Mouse (Mus musculus) hindbrain, embryonic 11.5 days (tissue): Measurements from ENCODE around the gene Hoxa4. TPM values are rescaled to one million over a fixed set of nuclear protein-coding genes. Genes with fewer than 3 reads are reported as not detected.

Experiments used
- ATAC-seq: fragments of 200-750 bp; cut with Nextera tagmentation; 2 replicates; pipeline ENCODE4 v1.8.0; 2017; ENCODE audit warnings: mild to moderate bottlenecking, moderate TSS enrichment, moderate library complexity; ENCODE audit not compliant: low FRiP score
- DNase-seq: peaks from one replicate; pipeline ENCODE4 v3.0.0-alpha.2; 2015; ENCODE audit warnings: low spot score
- H3K27ac ChIP-seq: fragments of 300-500 bp; sonication (generic); 2 replicates; pipeline ENCODE4 v1.5.1; 2014; ENCODE audit warnings: mild to moderate bottlenecking, low read depth, low read length
- H3K27me3 ChIP-seq: fragments of 300-500 bp; sonication (generic); 2 replicates; pipeline ENCODE4 v1.6.1; 2014; ENCODE audit warnings: mild to moderate bottlenecking, low read length, moderate library complexity, mixed read lengths; ENCODE audit not compliant: control insufficient read depth, insufficient read depth
- H3K36me3 ChIP-seq: fragments of 300-500 bp; sonication (generic); 2 replicates; pipeline ENCODE4 v1.6.1; 2014; ENCODE audit warnings: mild to moderate bottlenecking, low read length, moderate library complexity, mixed read lengths; ENCODE audit not compliant: control insufficient read depth, insufficient read depth
- H3K4me1 ChIP-seq: fragments of 300-500 bp; sonication (generic); replicated peaks from 2 replicates; pipeline ENCODE4 v1.6.1; 2014; ENCODE audit warnings: low read length, mixed read lengths; ENCODE audit not compliant: control insufficient read depth, insufficient read depth
- H3K4me2 ChIP-seq: fragments of 300-500 bp; sonication (generic); replicated peaks from 2 replicates; pipeline ENCODE4 v1.6.1; 2014; ENCODE audit warnings: mild to moderate bottlenecking, low read depth, low read length
- H3K4me3 ChIP-seq: fragments of 300-500 bp; sonication (generic); 2 replicates; pipeline ENCODE4 v1.5.1; 2014; ENCODE audit warnings: low read depth, low read length
- H3K9ac ChIP-seq: fragments of 300-500 bp; sonication (generic); 2 replicates; pipeline ENCODE4 v1.6.1; 2014; ENCODE audit warnings: low read depth, low read length
- H3K9me3 ChIP-seq: fragments of 300-500 bp; sonication (generic); 2 replicates; pipeline ENCODE4 v1.6.1; 2016; ENCODE audit warnings: low read length; ENCODE audit not compliant: control insufficient read depth
- WGBS: fragments of 180-500 bp; shearing (Covaris S2); extraction: QIAGEN DNeasy Blood & Tissue Kit; methylation state at CpG from one replicate; pipeline ENCODE4 v1.1.7; 2014; 5-methylcytosine and 5-hydroxymethylcytosine counted together
- polyA plus RNA-seq: library from polyadenylated mRNA; unstranded; fragments of >200 nt; fragmentation: Nextera tagmentation; extraction: Ambion mirVana; gene quantifications from 2 replicates; pipeline ENCODE4 v1.2.1, GENCODE M21; 2014

Hoxa4 gene
- polyA plus RNA-seq, 1 experiment from 2014 or later: 12.8 TPM

- no peak within 1 kb of the TSS; the same call in 1 of the 2 replicates for H3K4me2 ChIP-seq
These were observed 21.8 kb upstream of the Hoxa4 start, which contains the start of the genes Hoxa3 and Gm28308 for GRCm38 (mm10) chr6:52213119-52213986. Gene Hoxa3 (minus strand): TSS chr6:52213336. Gene Gm28308 (minus strand): TSS chr6:52213339.

GRCm38 (mm10) chr6:52212556-52213118 is 21.1 kb upstream of the Hoxa4 start:
- Histone ChIP-seq H3K9me3 (no peaks in the 10 kb centered on the region), H3K36me3 (no peaks in the 10 kb centered on the region), H3K27me3 (peaks cover 96% of the 10 kb centered on the region), H3K9ac (no peak overlapping the region), H3K27ac (no peak overlapping the region), H3K4me1 (peaks cover 9% of the 10 kb centered on the region; the same call in 1 of the 2 replicates), H3K4me2 (no peak overlapping the region; the same call in 1 of the 2 replicates), H3K4me3 (no peak overlapping the region; the same call in 1 of the 2 replicates)
- ATAC-seq: no peak
- DNase-seq: peak; percentile 59
- WGBS: under 1% methylated on average over 22 of the region's 22 CpGs

More at GRCm38 (mm10) chr6:52213119-52213986, 21.8 kb upstream of the Hoxa4 start, which contains the start of the genes Hoxa3 and Gm28308:
- H3K9me3 ChIP-seq: no peaks in the 10 kb centered on the region
- H3K9ac ChIP-seq: no peak within 1 kb of the TSS
- no peak within 1 kb of the TSS; the same call in 1 of the 2 replicates for H3K4me3 ChIP-seq
- WGBS: 2% methylated on average over 38 of the region's 38 CpGs
- H3K27ac ChIP-seq: no peak within 1 kb of the TSS
- peaks cover 97% of the 10 kb centered on the region for H3K27me3 ChIP-seq
- no peak for ATAC-seq
- no peak for DNase-seq
- peaks cover 9% of the 10 kb centered on the region; the same call in 1 of the 2 replicates for H3K4me1 ChIP-seq
- no peaks in the 10 kb centered on the region for H3K36me3 ChIP-seq

GRCm38 (mm10) chr6:52211961-52212360 is 20.4 kb upstream of the Hoxa4 start:
- DNase-seq (peak; percentile 56), ATAC-seq (no peak)
- 5% methylated on average over 13 of the region's 13 CpGs for WGBS
- Histone ChIP-seq H3K4me1 (peaks cover 4% of the 10 kb centered on the region; the same call in 1 of the 2 replicates), H3K36me3 (no peaks in the 10 kb centered on the region), H3K27me3 (peaks cover 96% of the 10 kb centered on the region), H3K9me3 (no peaks in the 10 kb centered on the region), H3K4me3 (no peak overlapping the region), H3K9ac (no peak overlapping the region), H3K27ac (no peak overlapping the region), H3K4me2 (no peak overlapping the region)

- Histone ChIP-seq H3K27ac (no peak overlapping the region), H3K9me3 (no peaks in the 10 kb centered on the region), H3K4me1 (peaks cover 4% of the 10 kb centered on the region; the same call in 1 of the 2 replicates), H3K9ac (no peak overlapping the region), H3K27me3 (peaks cover 96% of the 10 kb centered on the region), H3K36me3 (no peaks in the 10 kb centered on the region), H3K4me3 (no peak overlapping the region; the same call in 1 of the 2 replicates), H3K4me2 (no peak overlapping the region)
- ATAC-seq: peak; percentile 59
- 1% methylated on average over 37 of the region's 37 CpGs for WGBS
- peak; percentile 69 for DNase-seq
These were observed 19.8 kb upstream of the Hoxa4 start for GRCm38 (mm10) chr6:52211170-52211935.

- Histone ChIP-seq H3K4me3 (no peak overlapping the region), H3K4me2 (no peak overlapping the region), H3K4me1 (peaks cover 4% of the 10 kb centered on the region; the same call in 1 of the 2 replicates), H3K27ac (no peak overlapping the region), H3K9ac (no peak overlapping the region), H3K36me3 (no peaks in the 10 kb centered on the region), H3K9me3 (no peaks in the 10 kb centered on the region), H3K27me3 (peaks cover 93% of the 10 kb centered on the region)
- 6% methylated on average over 12 of the region's 12 CpGs for WGBS
- peak; percentile 62 for DNase-seq
- no peak for ATAC-seq
These were observed 18.1 kb upstream of the Hoxa4 start for GRCm38 (mm10) chr6:52209685-52210046.

GRCm38 (mm10) chr6:52208868-52209684 is 17.5 kb upstream of the Hoxa4 start:
- H3K4me2 ChIP-seq: peak overlapping the region; percentile 23; the same call in 1 of the 2 replicates
- WGBS: 2% methylated on average over 17 of the region's 18 CpGs
- no peaks in the 10 kb centered on the region for H3K9me3 ChIP-seq
- H3K36me3 ChIP-seq: no peaks in the 10 kb centered on the region
- no peak overlapping the region; the same call in 1 of the 2 replicates for H3K4me3 ChIP-seq
- H3K4me1 ChIP-seq: peaks cover 4% of the 10 kb centered on the region; the same call in 1 of the 2 replicates
- ATAC-seq: no peak
- no peak overlapping the region for H3K27ac ChIP-seq
- H3K27me3 ChIP-seq: peaks cover 93% of the 10 kb centered on the region
- no peak overlapping the region for H3K9ac ChIP-seq
- DNase-seq: peak; percentile 55

- peaks cover 94% of the 10 kb centered on the region for H3K27me3 ChIP-seq
- H3K4me1 ChIP-seq: peaks cover 4% of the 10 kb centered on the region; the same call in 1 of the 2 replicates
- 1% methylated on average over 42 of the region's 47 CpGs for WGBS
- H3K9me3 ChIP-seq: no peaks in the 10 kb centered on the region
- H3K36me3 ChIP-seq: no peaks in the 10 kb centered on the region
- 0 out of 2 replicates have a peak within 1 kb of the TSS, but pooled peaks have one; percentile 11 for H3K9ac ChIP-seq
- H3K4me3 ChIP-seq: peak within 1 kb of the TSS; percentile 23
- ATAC-seq (no peak), DNase-seq (peak; percentile 55)
- peak within 1 kb of the TSS; percentile 23 for H3K4me2 ChIP-seq
- H3K27ac ChIP-seq: 0 out of 2 replicates have a peak within 1 kb of the TSS, but pooled peaks have one; percentile 30
These were observed 16.7 kb upstream of the Hoxa4 start, which contains the start of gene Hoxa6 for GRCm38 (mm10) chr6:52208072-52208867. Gene Hoxa6 (minus strand): TSS chr6:52208722.
